Mouse (Mus musculus) liver, embryonic 16.5 days (tissue): ENCODE data around the gene Lamtor5. TPM values are rescaled to one million over a fixed set of nuclear protein-coding genes. Genes with fewer than 3 reads are reported as not detected.
A peak's percentile ranks its signal among the peaks of the same experiment; 100 is the strongest.

Source experiments
- ATAC-seq: fragments of 200-750 bp; cut with Nextera tagmentation; 2 replicates; pipeline ENCODE4 v1.8.0; 2017; ENCODE audit warnings: low read depth, mild to moderate bottlenecking, moderate number of reproducible peaks, moderate library complexity
- H3K27ac ChIP-seq: fragments of 300-500 bp; sonication (generic); 2 replicates; pipeline ENCODE4 v1.5.1; 2014; ENCODE audit warnings: mild to moderate bottlenecking, low read length
- H3K27me3 ChIP-seq: fragments of 300-500 bp; sonication (generic); 2 replicates; pipeline ENCODE4 v1.6.1; 2014; ENCODE audit warnings: low read depth, low read length, mixed read lengths; ENCODE audit not compliant: control insufficient read depth, insufficient read depth
- H3K36me3 ChIP-seq: fragments of 300-500 bp; sonication (generic); 2 replicates; pipeline ENCODE4 v1.6.1; 2014; ENCODE audit warnings: mild to moderate bottlenecking; ENCODE audit not compliant: control insufficient read depth, insufficient read depth
- H3K4me1 ChIP-seq: fragments of 300-500 bp; sonication (generic); 2 replicates; pipeline ENCODE4 v1.6.1; 2014; ENCODE audit warnings: low read depth, low read length, mixed read lengths; ENCODE audit not compliant: control insufficient read depth
- H3K4me2 ChIP-seq: fragments of 300-500 bp; sonication (generic); 2 replicates; pipeline ENCODE4 v1.6.1; 2014; ENCODE audit warnings: low read depth, low read length, mixed read lengths
- H3K4me3 ChIP-seq: fragments of 300-500 bp; sonication (generic); 2 replicates; pipeline ENCODE4 v1.5.1; 2014; ENCODE audit warnings: low read depth, mild to moderate bottlenecking, low read length
- H3K9ac ChIP-seq: fragments of 300-500 bp; sonication (generic); 2 replicates; pipeline ENCODE4 v1.6.1; 2014; ENCODE audit warnings: low read depth, low read length
- H3K9me3 ChIP-seq: fragments of 300-500 bp; sonication (generic); replicated peaks from 2 replicates; pipeline ENCODE4 v1.6.1; 2016; ENCODE audit warnings: low read length; ENCODE audit not compliant: control insufficient read depth
- WGBS: fragments of 180-500 bp; shearing (Covaris S2); extraction: QIAGEN DNeasy Blood & Tissue Kit; methylation state at CpG from one replicate; pipeline ENCODE4 v1.1.7; 2014; ENCODE audit not compliant: insufficient replicate concordance; 5-methylcytosine and 5-hydroxymethylcytosine counted together
- polyA plus RNA-seq: library from polyadenylated mRNA; unstranded; fragments of >200 nt; fragmentation: Nextera tagmentation; extraction: Ambion mirVana; gene quantifications from 2 replicates; pipeline ENCODE4 v1.2.1, GENCODE M21; 2015

Gene Lamtor5
- polyA plus RNA-seq: 88.2 and 90.1 TPM in 2 replicates

DNA sequence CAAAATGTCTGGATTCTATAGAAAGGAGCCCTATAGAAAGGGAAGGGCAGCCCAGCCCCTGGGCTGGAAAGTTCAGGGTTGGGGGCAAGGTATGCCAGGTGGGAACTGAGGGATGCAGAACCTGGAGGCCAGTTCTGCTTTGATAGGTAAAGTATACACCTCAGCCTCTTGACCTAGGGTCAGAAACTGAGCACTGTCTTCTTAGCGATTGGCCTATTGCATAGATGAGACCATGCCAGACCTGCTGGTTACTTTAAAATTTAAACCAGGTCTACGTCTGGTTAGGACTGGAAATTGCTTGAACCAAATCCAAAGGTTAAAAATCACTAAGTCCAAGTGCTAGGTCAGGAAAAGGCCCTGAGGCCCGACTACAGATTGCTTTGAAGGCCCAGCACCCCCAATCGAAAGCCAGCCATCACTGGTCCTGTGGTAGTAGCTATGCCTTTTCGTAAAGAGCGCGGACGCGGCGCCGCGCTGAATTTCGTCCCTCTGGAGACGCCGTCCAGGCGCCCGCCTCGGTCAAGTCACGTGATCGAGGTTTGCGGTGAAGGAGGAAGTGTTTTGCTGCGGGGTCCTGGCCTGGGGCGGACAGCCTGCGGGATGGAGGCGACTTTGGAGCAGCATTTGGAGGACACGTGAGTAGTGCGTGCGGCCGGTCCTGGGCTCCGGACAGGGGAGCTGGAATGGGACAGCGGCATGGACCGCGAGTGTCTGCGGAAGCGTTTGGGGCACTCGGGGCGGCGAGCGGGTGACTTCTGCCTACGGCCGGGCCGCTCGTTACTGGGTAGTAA, at the start of gene Lamtor5:
TSS of gene Lamtor5 (plus strand) at position 380 of the 791 bp plus-strand sequence.
- Histone ChIP-seq H3K4me2 (peak within 1 kb of the TSS; percentile 78), H3K9me3 (no peaks in the 10 kb centered on the region), H3K9ac (peak within 1 kb of the TSS; percentile 83), H3K4me3 (peak within 1 kb of the TSS; percentile 92), H3K4me1 (peaks cover 13% of the 10 kb centered on the region), H3K27ac (0 out of 2 replicates have a peak within 1 kb of the TSS, but pooled peaks have one; percentile 28), H3K36me3 (peaks cover 13% of the 10 kb centered on the region), H3K27me3 (no peaks in the 10 kb centered on the region)
- WGBS: 3% methylated on average over 43 of the region's 43 CpGs
- peak; percentile 91 for ATAC-seq

DNA sequence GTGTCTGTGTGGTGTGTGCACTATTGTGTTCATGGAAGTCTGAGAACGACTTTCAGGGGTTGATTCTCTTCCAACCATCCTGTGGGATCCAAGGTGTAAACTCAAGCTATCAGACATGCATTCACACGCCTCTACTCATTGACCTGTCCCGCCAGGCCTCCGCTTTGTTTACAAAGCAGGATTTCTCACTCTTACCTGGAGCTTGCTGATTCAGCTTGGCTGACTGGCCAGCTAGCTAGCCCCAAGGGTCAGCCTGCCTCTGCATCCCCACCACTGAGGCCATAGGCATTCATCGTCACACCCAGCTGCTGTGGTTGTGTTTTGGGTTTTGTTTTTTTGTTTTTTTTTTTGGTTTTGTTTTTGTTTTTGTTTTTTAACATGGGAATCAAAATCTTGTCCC, 49.4 kb upstream of the Lamtor5 start:
- no peak overlapping the region for H3K4me3 ChIP-seq
- WGBS: 46% methylated on average over 5 of the region's 5 CpGs
- ATAC-seq: no peak; the same call in 1 of the 2 replicates
- peaks cover 2% of the 10 kb centered on the region; the same call in 1 of the 2 replicates for H3K4me1 ChIP-seq
- H3K27ac ChIP-seq: no peak overlapping the region
- H3K4me2 ChIP-seq: no peak overlapping the region
- no peak overlapping the region for H3K9ac ChIP-seq
- no peaks in the 10 kb centered on the region for H3K36me3 ChIP-seq
- no peaks in the 10 kb centered on the region for H3K27me3 ChIP-seq
- H3K9me3 ChIP-seq: 0 out of 2 replicates have a peak, but pooled peaks cover under 1% of the 10 kb centered on the region

DNA sequence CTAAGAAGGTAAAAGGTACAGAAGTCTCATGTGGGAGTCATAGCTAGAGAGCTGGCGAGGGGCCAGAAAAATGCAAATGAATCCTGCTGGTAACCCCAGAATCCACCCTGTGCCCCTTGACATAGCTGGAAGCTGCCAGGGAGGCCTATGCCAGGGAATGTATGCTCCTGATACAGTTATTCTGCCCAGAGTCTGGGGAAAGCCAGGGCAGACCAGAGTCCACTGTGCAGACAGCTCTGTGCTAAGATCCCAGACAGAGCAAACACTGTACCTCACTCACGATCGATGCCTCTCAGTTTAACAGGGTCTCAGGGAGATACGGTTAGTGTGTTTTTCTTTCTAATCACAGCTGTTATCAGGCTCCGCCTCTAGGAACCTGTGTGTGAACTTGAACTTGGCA, 48.8 kb upstream of the Lamtor5 start:
- H3K9ac ChIP-seq: no peak overlapping the region
- H3K9me3 ChIP-seq: no peaks in the 10 kb centered on the region
- no peaks in the 10 kb centered on the region for H3K27me3 ChIP-seq
- WGBS: 42% methylated on average over 5 of the region's 5 CpGs
- ATAC-seq: peak; percentile 90
- H3K27ac ChIP-seq: 0 out of 2 replicates have a peak overlapping the region, but pooled peaks have one; percentile 2
- no peak overlapping the region for H3K4me2 ChIP-seq
- peaks cover 2% of the 10 kb centered on the region; the same call in 1 of the 2 replicates for H3K4me1 ChIP-seq
- H3K4me3 ChIP-seq: no peak overlapping the region
- no peaks in the 10 kb centered on the region for H3K36me3 ChIP-seq

DNA sequence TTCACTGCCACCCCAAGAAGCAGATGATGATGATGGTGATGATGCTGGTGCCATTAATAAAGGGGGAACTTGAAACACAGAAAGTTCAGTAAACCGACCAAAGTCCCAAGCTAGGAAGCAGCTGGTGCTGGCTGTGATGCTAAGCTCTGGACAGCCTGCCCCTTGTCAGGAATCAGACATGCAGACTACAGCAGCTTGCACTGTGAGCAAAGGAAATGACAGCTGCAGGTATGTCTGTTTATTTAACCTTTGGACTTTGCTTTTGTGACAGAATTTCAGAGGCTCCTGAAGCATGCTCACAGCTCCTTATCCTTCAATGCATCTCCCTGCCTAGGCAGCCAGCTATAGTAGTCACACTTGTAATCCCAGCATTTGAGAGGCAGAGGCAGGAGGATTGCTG, 48.1 kb upstream of the Lamtor5 start, which contains the start of gene A630076J17Rik:
TSS of gene A630076J17Rik (plus strand) at position 88 of the 400 bp plus-strand sequence.
- H3K4me2 ChIP-seq: no peak within 1 kb of the TSS
- H3K4me1 ChIP-seq: peaks cover 2% of the 10 kb centered on the region; the same call in 1 of the 2 replicates
- ATAC-seq: peak; percentile 52
- 0 out of 2 replicates have a peak within 1 kb of the TSS, but pooled peaks have one; percentile 2 for H3K27ac ChIP-seq
- H3K9me3 ChIP-seq: no peaks in the 10 kb centered on the region
- H3K36me3 ChIP-seq: no peaks in the 10 kb centered on the region
- no peak within 1 kb of the TSS for H3K9ac ChIP-seq
- H3K4me3 ChIP-seq: no peak within 1 kb of the TSS
- no peaks in the 10 kb centered on the region for H3K27me3 ChIP-seq
- WGBS: 9% methylated on average over 1 of the region's 1 CpGs

DNA sequence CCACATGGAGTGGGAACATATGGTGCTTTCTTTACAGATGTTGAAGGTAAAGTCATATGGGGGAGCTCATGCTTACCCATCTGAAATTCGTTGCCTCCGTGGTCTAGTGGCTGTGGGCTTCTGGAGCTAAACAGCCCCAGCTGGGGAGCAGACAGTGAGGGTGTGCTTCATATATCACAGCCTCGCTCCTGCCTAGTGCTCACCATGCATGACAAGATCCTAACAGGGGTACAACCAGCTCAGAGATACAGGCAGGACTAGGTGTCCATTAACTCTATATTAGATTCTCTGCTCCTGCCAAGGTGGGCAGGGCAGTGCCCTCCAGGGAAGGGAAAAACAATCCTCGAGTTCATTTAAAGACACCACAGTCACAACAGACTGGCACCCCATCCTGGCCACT, 47.5 kb upstream of the Lamtor5 start:
- ATAC-seq: no peak
- H3K9me3 ChIP-seq: no peaks in the 10 kb centered on the region
- H3K36me3 ChIP-seq: no peaks in the 10 kb centered on the region
- H3K4me3 ChIP-seq: no peak overlapping the region
- no peaks in the 10 kb centered on the region for H3K27me3 ChIP-seq
- peaks cover 2% of the 10 kb centered on the region; the same call in 1 of the 2 replicates for H3K4me1 ChIP-seq
- H3K9ac ChIP-seq: no peak overlapping the region
- H3K4me2 ChIP-seq: no peak overlapping the region
- no peak overlapping the region for H3K27ac ChIP-seq
- 29% methylated on average over 4 of the region's 4 CpGs for WGBS

DNA sequence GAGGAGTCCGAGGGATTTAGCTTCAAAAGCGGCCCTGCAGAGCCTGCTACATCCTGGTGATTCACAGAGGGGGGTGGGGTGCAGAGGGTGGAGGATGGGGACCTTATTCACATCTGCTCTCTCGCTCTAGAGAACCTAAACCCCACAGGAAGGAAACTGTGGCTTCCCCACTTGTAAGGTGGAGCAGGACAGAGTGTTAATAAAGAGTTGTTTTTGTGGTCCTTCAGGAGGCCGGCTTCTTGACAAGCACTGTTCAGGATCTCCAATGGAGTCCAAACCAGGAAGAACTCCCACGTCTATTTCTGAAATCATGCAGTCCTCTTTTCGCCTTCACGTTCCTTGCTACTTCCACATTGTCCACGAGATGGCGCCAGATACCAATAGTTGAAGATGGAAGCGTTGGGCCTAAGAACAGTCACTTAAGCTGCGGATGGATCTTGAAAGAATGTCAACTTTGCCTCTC, 45.3 kb upstream of the Lamtor5 start:
- Histone ChIP-seq H3K9me3 (no peaks in the 10 kb centered on the region), H3K27ac (no peak overlapping the region), H3K36me3 (no peaks in the 10 kb centered on the region), H3K27me3 (no peaks in the 10 kb centered on the region), H3K4me1 (peaks cover 2% of the 10 kb centered on the region; the same call in 1 of the 2 replicates), H3K4me2 (no peak overlapping the region), H3K4me3 (no peak overlapping the region), H3K9ac (no peak overlapping the region)
- ATAC-seq: no peak
- WGBS: 5% methylated on average over 11 of the region's 11 CpGs

DNA sequence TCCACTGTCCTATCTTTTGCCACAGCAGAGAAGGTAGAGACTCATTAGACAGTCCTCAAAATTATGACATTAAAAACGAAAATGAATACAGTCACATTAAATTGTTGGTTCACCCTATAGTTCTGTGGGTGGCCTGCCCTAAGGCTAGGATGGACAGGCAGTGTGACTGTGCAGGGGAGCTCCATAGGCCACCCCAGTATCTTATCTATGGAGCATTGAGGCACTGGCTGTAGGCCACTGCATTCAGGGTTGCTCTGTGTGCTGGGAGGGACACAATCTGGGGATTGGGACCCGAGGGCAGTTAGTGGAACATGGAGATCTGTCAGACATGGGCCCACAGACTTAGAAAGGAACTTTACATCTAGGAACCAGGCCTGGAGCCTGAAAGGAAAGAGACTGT, 44.7 kb upstream of the Lamtor5 start:
- Histone ChIP-seq H3K4me3 (no peak overlapping the region), H3K4me2 (no peak overlapping the region), H3K9me3 (no peaks in the 10 kb centered on the region), H3K27ac (no peak overlapping the region), H3K36me3 (no peaks in the 10 kb centered on the region), H3K9ac (no peak overlapping the region), H3K27me3 (no peaks in the 10 kb centered on the region), H3K4me1 (peaks cover 2% of the 10 kb centered on the region; the same call in 1 of the 2 replicates)
- WGBS: 7% methylated on average over 2 of the region's 2 CpGs
- no peak for ATAC-seq

DNA sequence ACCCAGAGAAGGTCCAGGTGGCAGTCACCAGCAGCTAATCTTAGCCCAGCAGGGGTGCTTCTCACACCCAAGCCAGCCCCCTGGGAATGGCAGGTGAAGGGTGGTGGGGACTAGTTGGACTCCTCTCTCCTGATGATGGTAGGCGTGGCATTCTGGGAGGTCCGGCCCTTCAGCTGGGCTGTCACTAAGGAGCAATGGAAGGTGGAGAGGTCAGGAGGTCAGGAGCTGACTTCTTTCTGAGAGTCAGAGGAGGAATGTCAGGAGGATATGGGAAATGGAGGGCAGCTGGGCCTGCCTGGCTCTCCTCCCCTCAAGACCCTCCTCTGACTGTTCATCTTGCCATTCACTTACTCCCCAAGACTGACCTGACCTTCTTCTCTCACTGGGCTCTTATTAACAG, 40.6 kb upstream of the Lamtor5 start:
- 67% methylated on average over 2 of the region's 2 CpGs for WGBS
- no peak overlapping the region for H3K4me3 ChIP-seq
- no peaks in the 10 kb centered on the region for H3K9me3 ChIP-seq
- no peak overlapping the region for H3K27ac ChIP-seq
- H3K27me3 ChIP-seq: no peaks in the 10 kb centered on the region
- ATAC-seq: no peak
- no peaks in the 10 kb centered on the region for H3K36me3 ChIP-seq
- H3K9ac ChIP-seq: no peak overlapping the region
- H3K4me2 ChIP-seq: no peak overlapping the region
- no peaks in the 10 kb centered on the region for H3K4me1 ChIP-seq

DNA sequence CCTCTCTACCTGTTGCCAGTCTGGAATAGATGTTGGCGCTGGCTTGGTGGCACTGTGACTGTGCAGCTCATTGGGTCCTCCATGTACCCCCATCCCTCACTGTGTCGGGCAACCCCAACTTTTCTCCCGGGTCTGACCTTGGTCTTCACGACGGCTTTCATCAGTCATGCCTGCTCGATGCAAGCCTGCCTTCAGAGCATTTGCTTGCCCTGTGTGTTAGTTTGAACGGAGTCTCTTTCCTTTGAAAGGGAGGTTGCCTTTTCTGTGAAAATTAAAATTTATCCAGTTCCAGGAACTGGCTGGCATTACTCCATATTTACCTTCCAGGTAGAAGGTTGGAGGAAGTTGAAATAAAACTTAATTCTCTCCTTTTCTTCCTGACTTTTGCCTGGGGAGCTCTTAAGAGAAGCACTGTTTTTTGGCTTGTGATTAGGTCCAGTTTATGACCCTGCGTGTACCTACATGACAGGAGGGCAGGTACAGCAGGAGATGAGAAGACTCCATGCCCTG, 40.1 kb upstream of the Lamtor5 start:
- no peak overlapping the region for H3K27ac ChIP-seq
- no peak overlapping the region for H3K4me3 ChIP-seq
- 61% methylated on average over 8 of the region's 8 CpGs for WGBS
- H3K27me3 ChIP-seq: no peaks in the 10 kb centered on the region
- H3K4me2 ChIP-seq: no peak overlapping the region
- no peaks in the 10 kb centered on the region for H3K9me3 ChIP-seq
- H3K36me3 ChIP-seq: no peaks in the 10 kb centered on the region
- H3K4me1 ChIP-seq: no peaks in the 10 kb centered on the region
- ATAC-seq: no peak
- H3K9ac ChIP-seq: no peak overlapping the region
